Mouse (Mus musculus) hindbrain, embryonic 12.5 days (tissue): ENCODE data around the gene Colgalt1. TPM values are rescaled to one million over a fixed set of nuclear protein-coding genes. Genes with fewer than 3 reads are reported as not detected.

Experiments
- ATAC-seq: fragments of 200-750 bp; cut with Nextera tagmentation; 2 replicates; pipeline ENCODE4 v1.8.0; 2017; ENCODE audit warnings: moderate TSS enrichment; ENCODE audit not compliant: low FRiP score
- H3K27ac ChIP-seq: fragments of 300-500 bp; sonication (generic); 2 replicates; pipeline ENCODE4 v1.5.1; 2016; ENCODE audit warnings: mild to moderate bottlenecking
- H3K27me3 ChIP-seq: fragments of 300-500 bp; sonication (generic); 2 replicates; pipeline ENCODE4 v1.6.1; 2016; ENCODE audit warnings: mild to moderate bottlenecking
- H3K36me3 ChIP-seq: fragments of 300-500 bp; sonication (generic); 2 replicates; pipeline ENCODE4 v1.6.1; 2016; ENCODE audit warnings: mild to moderate bottlenecking
- H3K4me1 ChIP-seq: fragments of 300-500 bp; sonication (generic); 2 replicates; pipeline ENCODE4 v1.6.1; 2016
- H3K4me2 ChIP-seq: fragments of 300-500 bp; sonication (generic); replicated peaks from 2 replicates; pipeline ENCODE4 v1.6.1; 2016; ENCODE audit warnings: mild to moderate bottlenecking
- H3K4me3 ChIP-seq: fragments of 300-500 bp; sonication (generic); 2 replicates; pipeline ENCODE4 v1.5.1; 2016; ENCODE audit warnings: mild to moderate bottlenecking
- H3K9ac ChIP-seq: fragments of 300-500 bp; sonication (generic); 2 replicates; pipeline ENCODE4 v1.6.1; 2016; ENCODE audit warnings: mild to moderate bottlenecking, moderate library complexity
- H3K9me3 ChIP-seq: fragments of 300-500 bp; sonication (generic); replicated peaks from 2 replicates; pipeline ENCODE4 v1.6.1; 2016; ENCODE audit warnings: mild to moderate bottlenecking
- WGBS: fragments of 180-500 bp; shearing (Covaris S2); methylation state at CpG from one replicate; pipeline ENCODE4 v1.1.7; 2016; 5-methylcytosine and 5-hydroxymethylcytosine counted together
- polyA plus RNA-seq: library from polyadenylated mRNA; unstranded; fragments of >200 nt; fragmentation: Nextera tagmentation; extraction: Ambion mirVana; gene quantifications from 2 replicates; pipeline ENCODE4 v1.2.1, GENCODE M21; 2016

Gene Colgalt1
- polyA plus RNA-seq = 63.7 and 65.9 TPM in 2 replicates

DNA sequence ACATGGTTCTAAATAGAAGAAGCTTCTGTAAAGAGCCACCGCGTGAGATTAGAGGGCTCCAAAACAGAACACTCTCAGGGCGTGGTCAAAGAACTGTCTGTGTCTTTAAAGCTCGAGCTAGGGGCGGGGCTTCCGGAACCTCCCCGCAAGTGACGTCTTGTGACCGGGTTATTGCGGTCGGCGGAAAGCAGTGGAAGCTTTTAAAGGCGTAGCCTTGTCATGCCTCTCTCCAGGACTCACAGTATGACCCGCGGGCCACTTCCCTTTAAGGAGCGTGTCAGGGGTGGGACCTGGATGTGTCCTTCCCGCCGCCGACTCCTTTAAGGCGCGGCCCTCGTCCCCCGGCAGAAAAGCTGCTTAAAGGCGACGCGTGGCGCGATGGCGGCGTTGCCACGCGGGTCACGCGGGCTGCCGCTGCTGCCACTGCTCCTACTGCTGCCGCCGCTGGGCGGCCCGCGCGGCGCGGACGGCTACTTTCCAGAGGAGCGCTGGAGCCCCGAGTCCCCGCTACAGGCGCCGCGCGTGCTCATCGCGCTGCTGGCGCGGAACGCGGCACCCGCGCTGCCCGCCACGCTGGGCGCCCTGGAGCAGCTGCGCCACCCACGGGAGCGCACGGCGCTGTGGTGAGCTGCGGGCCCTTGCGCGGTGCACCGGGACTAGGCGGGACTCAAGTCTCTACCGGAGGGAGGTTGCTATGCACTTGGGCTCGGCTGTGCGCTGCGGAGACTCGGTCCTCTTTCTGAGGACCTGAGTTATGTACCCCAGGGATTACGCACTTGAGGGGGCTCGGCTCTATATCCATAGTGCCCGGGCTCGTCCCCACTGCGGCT, at the start of gene Colgalt1:
Gene Colgalt1 (plus strand): TSS at position 177 of the 830 bp plus-strand sequence.
- Histone ChIP-seq H3K9me3 (no peaks in the 10 kb centered on the region), H3K4me1 (peaks cover 13% of the 10 kb centered on the region), H3K9ac (peak within 1 kb of the TSS; percentile 88), H3K4me3 (peak within 1 kb of the TSS; percentile 81), H3K36me3 (peaks cover 24% of the 10 kb centered on the region), H3K4me2 (peak within 1 kb of the TSS; percentile 83), H3K27me3 (no peaks in the 10 kb centered on the region), H3K27ac (peak within 1 kb of the TSS; percentile 90)
- WGBS = under 1% methylated on average over 77 of the region's 82 CpGs
- ATAC-seq = peak; percentile 98

DNA sequence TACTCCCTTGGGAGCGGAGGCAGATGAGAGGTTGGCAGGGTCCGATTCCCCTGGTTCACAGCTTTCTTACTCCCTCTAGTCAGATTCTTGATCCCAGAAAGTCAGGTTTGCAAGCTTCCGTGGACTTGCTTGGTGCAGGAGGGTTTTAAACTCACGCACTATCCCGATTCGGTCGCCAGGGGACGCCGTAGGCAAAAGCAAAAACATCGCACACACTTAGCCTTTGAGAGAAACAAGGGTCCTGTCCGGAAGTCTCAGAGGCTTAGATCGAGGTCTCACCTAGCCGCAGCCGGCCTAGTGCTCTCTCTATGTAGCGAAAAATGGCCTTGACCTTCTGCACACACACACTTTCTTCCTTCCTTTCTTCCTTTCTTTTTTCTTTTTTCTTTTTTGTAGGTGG, 49.4 kb upstream of the Colgalt1 start:
- Histone ChIP-seq H3K4me3 (no peak overlapping the region), H3K27ac (no peak overlapping the region), H3K27me3 (peaks cover 92% of the 10 kb centered on the region), H3K9ac (no peak overlapping the region), H3K9me3 (no peaks in the 10 kb centered on the region), H3K36me3 (no peaks in the 10 kb centered on the region), H3K4me1 (peaks cover 13% of the 10 kb centered on the region; the same call in 1 of the 2 replicates), H3K4me2 (no peak overlapping the region)
- 0 out of 2 replicates have a peak, but pooled peaks have one; percentile 46 for ATAC-seq
- 5% methylated on average over 15 of the region's 15 CpGs for WGBS

DNA sequence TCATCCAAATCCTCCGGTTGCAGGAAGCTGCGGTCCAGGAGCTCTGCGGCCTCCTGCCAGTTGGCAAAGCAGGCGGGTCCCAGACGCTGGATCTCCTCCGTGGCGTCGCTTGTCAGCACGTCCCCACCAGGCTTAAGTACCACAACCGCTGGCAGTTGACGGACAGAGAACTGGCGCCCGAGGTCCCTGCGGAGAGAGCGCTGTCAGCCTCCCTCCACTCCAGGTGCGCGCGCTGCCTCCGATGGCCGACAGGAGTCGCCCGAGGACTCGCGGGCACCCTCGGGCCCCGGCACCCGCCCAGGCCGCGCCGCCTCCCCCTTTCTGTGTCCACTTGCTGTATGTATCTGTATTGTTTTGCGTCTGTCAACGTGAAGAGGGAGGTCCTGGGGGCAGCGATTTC, 48.0 kb upstream of the Colgalt1 start:
- H3K36me3 ChIP-seq = no peaks in the 10 kb centered on the region
- H3K9ac ChIP-seq = no peak overlapping the region
- ATAC-seq = 0 out of 2 replicates have a peak, but pooled peaks have one; percentile 21
- H3K4me3 ChIP-seq = peak overlapping the region; percentile 18; the same call in 1 of the 2 replicates
- peaks cover 88% of the 10 kb centered on the region for H3K27me3 ChIP-seq
- WGBS = 1% methylated on average over 33 of the region's 33 CpGs
- no peak overlapping the region for H3K27ac ChIP-seq
- H3K9me3 ChIP-seq = no peaks in the 10 kb centered on the region
- H3K4me1 ChIP-seq = peaks cover 13% of the 10 kb centered on the region; the same call in 1 of the 2 replicates
- H3K4me2 ChIP-seq = peak overlapping the region; percentile 42

DNA sequence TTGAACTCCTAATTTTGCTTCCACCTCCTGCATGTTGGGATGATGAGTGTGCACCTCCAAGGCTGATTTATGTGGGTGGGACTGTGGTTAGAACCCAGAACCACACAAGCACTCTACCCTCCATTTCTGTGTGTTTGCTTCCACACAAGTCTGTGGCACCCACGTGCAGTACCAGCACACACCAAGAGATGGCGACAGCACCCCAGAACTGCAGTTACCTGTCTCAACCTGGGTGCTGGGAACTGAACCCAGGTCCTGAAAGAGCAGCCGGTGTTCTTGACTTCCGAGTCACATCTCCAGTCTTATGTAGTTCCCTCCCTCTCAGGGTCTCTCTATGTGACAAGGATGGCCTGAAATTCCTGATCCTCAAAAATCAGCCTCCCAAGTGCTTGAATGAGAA, 46.8 kb upstream of the Colgalt1 start:
- 94% methylated on average over 4 of the region's 4 CpGs for WGBS
- Histone ChIP-seq H3K4me3 (no peak overlapping the region), H3K27me3 (peaks cover 88% of the 10 kb centered on the region), H3K4me2 (no peak overlapping the region), H3K36me3 (no peaks in the 10 kb centered on the region), H3K4me1 (peaks cover 16% of the 10 kb centered on the region), H3K9ac (no peak overlapping the region), H3K27ac (no peak overlapping the region), H3K9me3 (no peaks in the 10 kb centered on the region)
- ATAC-seq = no peak

DNA sequence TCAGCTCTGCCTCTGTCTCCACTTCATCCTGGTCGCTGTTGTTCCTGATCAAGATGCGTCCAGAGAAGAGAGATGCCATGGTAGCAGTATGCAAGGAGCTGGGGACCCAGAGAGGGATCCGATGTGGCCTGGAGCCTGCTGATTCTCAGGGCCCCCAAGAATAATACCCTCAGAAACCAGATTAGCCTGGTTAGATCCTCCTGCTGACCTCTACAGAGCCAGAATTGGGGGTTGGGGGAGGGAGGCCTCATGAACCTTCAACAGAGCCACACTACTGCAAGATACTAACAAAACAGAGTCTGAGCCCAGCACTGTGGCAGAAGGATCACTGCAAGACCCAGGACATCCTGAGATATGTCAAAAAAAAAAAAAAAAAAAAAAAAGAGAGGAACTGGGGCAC, 44.3 kb upstream of the Colgalt1 start, which contains the start of gene Nxnl1:
Gene Nxnl1 (minus strand): TSS at position 101 of the 400 bp plus-strand sequence.
- no peak for ATAC-seq

DNA sequence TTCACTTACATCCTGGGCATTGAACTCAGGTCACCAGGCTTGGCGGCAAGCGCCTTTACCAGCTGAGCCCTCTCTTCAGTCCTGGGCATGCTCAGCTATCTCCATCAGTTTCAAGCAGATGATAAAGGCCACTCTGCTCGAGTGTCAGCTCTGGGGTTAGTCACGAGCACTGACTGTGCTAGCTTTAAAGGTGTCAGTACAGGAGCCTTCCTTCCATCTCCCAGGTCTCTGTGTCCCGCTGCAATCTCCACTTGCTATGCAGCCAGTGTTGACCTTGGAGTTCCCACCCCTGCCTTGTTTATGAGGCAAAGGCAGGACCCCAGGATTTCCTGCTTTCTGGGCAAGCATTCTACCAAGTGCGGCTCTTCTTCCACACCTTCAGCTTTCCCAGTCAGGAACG, 43.2 kb upstream of the Colgalt1 start:
- no peak for ATAC-seq
- H3K27ac ChIP-seq = no peak overlapping the region
- H3K27me3 ChIP-seq = peaks cover 53% of the 10 kb centered on the region
- no peak overlapping the region for H3K4me3 ChIP-seq
- WGBS = 71% methylated on average over 7 of the region's 7 CpGs
- no peaks in the 10 kb centered on the region for H3K9me3 ChIP-seq
- H3K36me3 ChIP-seq = no peaks in the 10 kb centered on the region
- H3K4me2 ChIP-seq = no peak overlapping the region
- peaks cover 23% of the 10 kb centered on the region for H3K4me1 ChIP-seq
- H3K9ac ChIP-seq = no peak overlapping the region

More for the DNA sequence above, 44.3 kb upstream of the Colgalt1 start, which contains the start of gene Nxnl1:
- Histone ChIP-seq H3K27me3 (peaks cover 64% of the 10 kb centered on the region), H3K36me3 (no peaks in the 10 kb centered on the region), H3K27ac (no peak within 1 kb of the TSS), H3K4me2 (no peak within 1 kb of the TSS), H3K9ac (peak within 1 kb of the TSS; percentile 13; the same call in 1 of the 2 replicates), H3K4me3 (no peak within 1 kb of the TSS), H3K4me1 (peaks cover 25% of the 10 kb centered on the region), H3K9me3 (no peaks in the 10 kb centered on the region)
- 54% methylated on average over 3 of the region's 3 CpGs for WGBS

DNA sequence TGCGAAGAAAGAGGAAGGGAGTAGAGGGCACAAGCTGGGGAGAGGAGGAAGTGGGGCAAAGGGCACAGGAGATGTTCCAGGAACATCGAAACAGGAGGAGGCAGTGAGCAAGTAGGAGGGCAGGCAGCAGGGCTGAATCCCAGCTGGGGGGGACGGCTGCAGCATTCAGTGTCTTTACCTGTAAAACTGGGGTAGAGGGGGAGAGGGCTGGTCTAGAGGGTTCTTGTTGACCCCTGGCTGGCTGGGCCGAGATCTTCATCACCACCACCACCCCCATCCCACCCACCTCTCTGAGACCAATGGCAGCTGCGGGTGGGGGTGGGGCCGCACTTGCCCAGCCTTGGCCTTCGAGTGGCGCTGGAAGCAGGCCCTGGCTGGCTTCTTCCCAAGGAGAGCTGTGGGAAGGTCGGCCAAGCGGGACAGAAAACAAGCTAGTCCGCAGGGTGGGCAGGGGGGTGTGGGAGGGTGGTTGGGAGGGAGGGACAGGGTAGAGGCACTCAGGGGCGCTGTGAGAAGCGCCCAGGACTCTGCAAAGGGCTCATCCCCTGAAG, 42.3 kb upstream of the Colgalt1 start, which contains the start of gene Slc27a1:
Gene Slc27a1 (plus strand): TSS at position 496 of the 551 bp plus-strand sequence.
- 10% methylated on average over 12 of the region's 13 CpGs for WGBS
- peak within 1 kb of the TSS; percentile 78 for H3K27ac ChIP-seq
- H3K4me3 ChIP-seq = peak within 1 kb of the TSS; percentile 56
- no peaks in the 10 kb centered on the region for H3K9me3 ChIP-seq
- ATAC-seq = no peak
- H3K27me3 ChIP-seq = peaks cover 45% of the 10 kb centered on the region
- H3K4me2 ChIP-seq = peak within 1 kb of the TSS; percentile 91
- H3K9ac ChIP-seq = peak within 1 kb of the TSS; percentile 73
- peaks cover 17% of the 10 kb centered on the region for H3K4me1 ChIP-seq
- no peaks in the 10 kb centered on the region for H3K36me3 ChIP-seq

DNA sequence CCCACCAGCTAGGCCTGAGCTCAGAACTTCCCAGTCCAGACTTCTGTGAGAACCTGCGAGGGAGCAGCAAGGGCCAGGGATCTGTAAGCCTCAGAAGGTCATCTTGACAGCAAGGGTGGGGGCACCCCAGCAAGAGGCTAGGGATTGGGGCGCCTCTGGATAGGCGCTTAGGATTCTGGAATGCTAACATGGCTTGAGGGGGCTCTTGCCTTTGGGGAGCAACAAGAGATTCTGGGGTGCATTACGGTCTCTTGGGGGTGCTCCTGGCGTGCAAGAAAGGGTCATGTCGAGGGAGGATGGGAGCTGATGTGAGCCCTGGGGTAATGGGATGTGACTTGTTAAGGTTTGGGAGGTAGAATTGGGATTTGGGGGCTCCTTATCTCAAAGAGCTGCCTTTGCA, 41.9 kb upstream of the Colgalt1 start:
- WGBS = 13% methylated on average over 6 of the region's 6 CpGs
- Histone ChIP-seq H3K4me3 (peak overlapping the region; percentile 56), H3K36me3 (no peaks in the 10 kb centered on the region), H3K27me3 (peaks cover 40% of the 10 kb centered on the region), H3K4me1 (peaks cover 17% of the 10 kb centered on the region), H3K9me3 (no peaks in the 10 kb centered on the region), H3K27ac (peak overlapping the region; percentile 78), H3K9ac (peak overlapping the region; percentile 73; the same call in 1 of the 2 replicates), H3K4me2 (peak overlapping the region; percentile 91)
- no peak for ATAC-seq

DNA sequence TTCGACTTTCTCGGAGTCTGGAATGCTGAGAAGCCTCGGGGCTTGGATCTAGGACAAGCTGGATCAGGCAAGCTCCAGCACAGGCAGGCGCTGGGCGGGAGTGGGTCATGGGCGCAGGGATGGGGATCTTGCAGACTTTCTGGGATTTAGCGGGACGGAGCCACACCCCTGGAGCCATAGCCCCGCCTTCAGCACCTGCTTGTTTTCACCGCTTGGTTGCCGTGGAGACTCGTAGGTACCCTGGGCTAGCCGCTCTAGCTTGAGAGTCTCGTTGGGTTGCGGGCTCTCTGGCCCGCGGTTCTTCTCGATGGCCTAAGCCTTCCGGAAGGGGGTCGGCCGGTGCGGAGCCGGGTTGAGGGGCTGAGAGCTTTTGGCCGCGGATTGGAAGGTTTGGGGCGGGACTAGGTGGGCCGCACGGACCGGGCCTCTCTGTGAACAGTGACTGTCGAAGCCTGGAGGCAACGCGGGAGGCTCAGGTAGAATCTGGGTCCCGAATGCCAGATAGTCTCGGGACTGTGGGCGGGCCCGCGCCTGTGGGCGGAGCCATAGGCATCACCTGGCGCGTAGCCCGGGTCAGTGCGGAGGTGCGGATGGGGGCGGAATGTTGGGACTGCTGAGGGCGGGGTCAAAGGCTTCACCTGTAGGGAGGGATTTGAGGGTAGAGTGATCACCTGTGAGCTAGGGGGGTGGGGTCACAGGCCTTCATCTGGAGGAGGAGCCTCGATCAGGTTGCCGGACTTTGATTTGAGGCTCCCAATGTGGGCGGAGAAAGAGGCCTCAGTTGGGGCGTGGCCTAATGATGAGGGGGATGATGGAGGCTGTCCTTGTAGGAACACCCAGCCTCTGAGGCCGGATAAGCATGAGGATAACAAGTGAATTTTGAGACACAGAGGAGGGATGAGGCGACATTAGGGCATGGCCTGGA, 41.2 kb upstream of the Colgalt1 start:
- Histone ChIP-seq H3K9me3 (no peaks in the 10 kb centered on the region), H3K4me2 (peak overlapping the region; percentile 91), H3K27me3 (peaks cover 33% of the 10 kb centered on the region), H3K36me3 (no peaks in the 10 kb centered on the region), H3K27ac (peak overlapping the region; percentile 78), H3K9ac (peak overlapping the region; percentile 73), H3K4me3 (peak overlapping the region; percentile 56), H3K4me1 (peaks cover 17% of the 10 kb centered on the region)
- WGBS = under 1% methylated on average over 51 of the region's 51 CpGs
- ATAC-seq = peak; percentile 84

DNA sequence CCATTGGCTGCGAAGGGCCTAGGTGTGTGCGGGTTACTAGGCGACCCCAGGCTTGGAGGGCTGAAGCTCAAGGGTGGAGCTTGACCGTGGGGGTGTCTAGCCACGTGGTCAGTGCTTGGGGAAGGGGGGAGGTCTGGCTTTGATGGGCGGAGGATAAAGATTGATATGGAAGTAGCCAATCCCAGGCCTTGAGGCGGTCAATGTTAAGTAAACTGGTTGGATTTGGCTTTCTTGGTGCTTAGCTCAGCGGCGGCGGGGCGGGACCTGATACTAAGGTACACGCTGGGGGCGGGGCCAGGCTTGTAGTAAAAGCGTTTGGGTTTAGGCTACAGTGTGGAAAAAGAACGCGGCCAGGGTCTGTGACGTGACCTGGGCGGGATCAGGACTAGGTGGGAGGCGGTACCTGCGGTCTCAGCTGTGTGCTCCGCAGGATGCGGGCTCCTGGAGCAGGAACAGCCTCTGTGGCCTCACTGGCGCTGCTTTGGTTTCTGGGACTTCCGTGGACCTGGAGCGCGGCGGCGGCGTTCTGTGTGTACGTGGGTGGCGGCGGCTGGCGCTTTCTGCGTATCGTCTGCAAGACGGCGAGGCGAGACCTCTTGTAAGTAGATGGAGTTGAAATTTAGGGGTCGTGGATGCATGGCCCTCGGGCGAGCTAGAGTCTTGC, 40.4 kb upstream of the Colgalt1 start:
- under 1% methylated on average over 41 of the region's 41 CpGs for WGBS

DNA sequence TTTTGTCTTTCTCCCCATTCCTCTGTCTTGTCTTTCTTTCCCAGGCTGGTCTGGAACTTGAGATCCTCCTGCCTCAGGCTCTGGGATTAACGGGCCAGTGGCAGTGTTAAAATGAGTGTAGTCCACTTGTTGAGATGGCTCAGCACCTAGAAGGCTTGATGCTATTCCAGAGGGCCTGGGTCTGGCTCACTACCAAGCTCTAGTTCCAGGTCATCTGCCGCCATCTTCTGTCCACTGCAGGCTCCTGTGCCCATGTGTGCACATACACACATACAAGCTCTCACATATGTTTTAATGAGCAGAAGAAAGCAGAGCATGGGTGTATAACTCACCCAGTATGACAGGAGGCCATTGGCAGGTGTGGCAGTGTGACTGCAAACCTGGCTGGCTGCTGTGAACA, 38.7 kb upstream of the Colgalt1 start:
- H3K4me1 ChIP-seq = peaks cover 17% of the 10 kb centered on the region
- peaks cover 19% of the 10 kb centered on the region for H3K27me3 ChIP-seq
- WGBS = 93% methylated on average over 2 of the region's 2 CpGs
- no peak overlapping the region for H3K9ac ChIP-seq
- H3K4me2 ChIP-seq = peak overlapping the region; percentile 91
- H3K36me3 ChIP-seq = no peaks in the 10 kb centered on the region
- no peaks in the 10 kb centered on the region for H3K9me3 ChIP-seq
- no peak for ATAC-seq
- 0 out of 2 replicates have a peak overlapping the region, but pooled peaks have one; percentile 35 for H3K27ac ChIP-seq
- H3K4me3 ChIP-seq = no peak overlapping the region

More for the DNA sequence above, 40.4 kb upstream of the Colgalt1 start:
- peak overlapping the region; percentile 56 for H3K4me3 ChIP-seq
- peak overlapping the region; percentile 80 for H3K27ac ChIP-seq
- peak; percentile 90 for ATAC-seq
- H3K4me1 ChIP-seq = peaks cover 17% of the 10 kb centered on the region
- peak overlapping the region; percentile 91 for H3K4me2 ChIP-seq
- H3K9me3 ChIP-seq = no peaks in the 10 kb centered on the region
- H3K27me3 ChIP-seq = peaks cover 32% of the 10 kb centered on the region
- H3K36me3 ChIP-seq = no peaks in the 10 kb centered on the region
- H3K9ac ChIP-seq = peak overlapping the region; percentile 73
